Comparison of ENCODE assay signal across 17 mouse cellular contexts in the genomic region with DNA sequence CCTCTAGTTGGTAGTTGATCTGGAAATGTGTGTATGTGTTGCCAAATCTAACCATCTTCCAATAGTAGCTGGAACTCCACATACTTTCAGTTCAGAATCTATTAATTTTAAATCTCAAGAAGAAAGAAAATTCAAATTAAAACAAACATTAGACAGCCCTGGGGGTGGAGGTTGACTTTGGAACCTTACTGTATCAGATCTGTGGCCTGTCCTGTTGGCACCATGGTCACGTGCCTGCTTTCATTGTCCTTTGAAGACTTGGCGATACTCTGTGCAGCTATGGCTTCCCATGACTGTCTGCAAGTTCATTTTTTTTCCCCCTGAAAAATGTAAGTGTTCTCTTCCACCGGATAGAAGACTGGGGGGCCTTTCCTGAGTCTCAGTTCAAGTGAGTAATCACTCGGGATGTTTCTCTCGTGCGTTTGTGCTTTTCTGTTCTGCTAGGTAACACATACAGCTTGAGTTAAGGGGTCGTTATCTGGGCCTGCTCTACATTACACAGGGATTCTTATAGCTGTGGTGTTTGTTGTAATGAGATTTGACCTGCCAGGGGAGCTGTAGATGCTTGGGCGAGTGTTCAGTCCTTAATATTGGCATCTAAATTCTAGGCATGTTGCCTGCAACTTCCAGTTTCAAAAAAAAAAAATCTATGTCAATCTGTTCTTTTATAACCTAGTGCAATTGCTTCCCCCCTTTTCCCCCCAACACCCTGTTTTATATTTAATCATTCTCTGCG. TPM values are rescaled to one million over a fixed set of nuclear protein-coding genes. Genes with fewer than 3 reads are reported as not detected.
A peak's percentile ranks its signal among the peaks of the same experiment; 100 is the strongest.
DNase-seq lines count a peak whose midpoint lies in the region; ATAC-seq and TF ChIP-seq lines count a peak whose summit lies in the region.
"Had no signal": no experiment of that assay in that cellular context is flagged by ENCODE, and none has a peak within 500 bp of the region (broad histone marks: within the 10 kb centered on the region; RNA-seq: fewer than 3 reads in every experiment).

No protein-coding gene starts in this region.

- no peak overlapping the region for H3K9ac ChIP-seq in heart, embryonic 12.5 days
- H3K9ac ChIP-seq in midbrain, embryonic 13.5 days (replicated peaks) = no peak overlapping the region
- H3K9ac ChIP-seq in midbrain, embryonic 15.5 days = no peak overlapping the region
- H3K9ac ChIP-seq in limb, embryonic 14.5 days (ENCODE audit: low read depth, low read length, severe bottlenecking) = no peak overlapping the region
- H3K9ac ChIP-seq: embryonic facial prominence, embryonic 12.5 days; forebrain, embryonic 13.5 days; heart, embryonic 15.5 days had no signal

- DNase-seq in heart, adult 18-20 months = no peak
- peak; percentile 56 for DNase-seq in limb, embryonic 14.5 days (ENCODE audit: low spot score)
- DNase-seq in urinary bladder, postnatal 25 days (ENCODE audit: low spot score) = no peak
- no peak for DNase-seq in urinary bladder, postnatal 4 days (ENCODE audit: low spot score in 2 of 2)
- DNase-seq: adrenal gland, adult 8-10 months; cerebellum, postnatal 14 days; thymus, postnatal 36 days had no signal

- 55% methylated on average over 9 of the region's 9 CpGs for WGBS in heart, embryonic 12.5 days
- 58% methylated on average over 9 of the region's 9 CpGs for WGBS in midbrain, embryonic 13.5 days
- WGBS in midbrain, embryonic 15.5 days = 49% methylated on average over 9 of the region's 9 CpGs
- WGBS in limb, embryonic 14.5 days = 26% methylated on average over 9 of the region's 9 CpGs

- no peak for ATAC-seq in heart, embryonic 12.5 days (ENCODE audit: insufficient number of reproducible peaks, low FRiP score)
- ATAC-seq in midbrain, embryonic 13.5 days = no peak
- ATAC-seq in midbrain, embryonic 15.5 days (replicated peaks) = no peak
- peak; percentile 74 for ATAC-seq in limb, embryonic 14.5 days (ENCODE audit: low FRiP score, low read depth)
- ATAC-seq: forebrain, embryonic 13.5 days; hindbrain, embryonic 16.5 days; midbrain, embryonic 16.5 days had no signal

- TF ChIP-seq POLR2A in limb, embryonic 14.5 days (IDR thresholded peaks at IDR 0.05; ENCODE audit: borderline replicate concordance, extremely low read depth, insufficient read depth, insufficient read length) = no peak

- H3K4me3 ChIP-seq in heart, embryonic 12.5 days = no peak overlapping the region
- H3K4me3 ChIP-seq in midbrain, embryonic 13.5 days (replicated peaks) = no peak overlapping the region
- H3K4me3 ChIP-seq in midbrain, embryonic 15.5 days = no peak overlapping the region
- H3K4me3 ChIP-seq in limb, embryonic 14.5 days (replicated peaks; ENCODE audit: low read length) = no peak overlapping the region
- H3K4me3 ChIP-seq: embryonic facial prominence, embryonic 12.5 days; forebrain, embryonic 13.5 days; heart, embryonic 15.5 days had no signal

- H3K27me3 ChIP-seq in heart, embryonic 12.5 days (replicated peaks) = no peaks in the 10 kb centered on the region
- H3K27me3 ChIP-seq in midbrain, embryonic 13.5 days = no peaks in the 10 kb centered on the region
- H3K27me3 ChIP-seq in midbrain, embryonic 15.5 days (replicated peaks) = no peaks in the 10 kb centered on the region
- H3K27me3 ChIP-seq in limb, embryonic 14.5 days (ENCODE audit: control insufficient read depth, insufficient read depth, low read length) = no peaks in the 10 kb centered on the region
- H3K27me3 ChIP-seq: embryonic facial prominence, embryonic 12.5 days; forebrain, embryonic 13.5 days; heart, embryonic 15.5 days had no signal

- no peaks in the 10 kb centered on the region for H3K9me3 ChIP-seq in heart, embryonic 12.5 days (replicated peaks)
- no peaks in the 10 kb centered on the region for H3K9me3 ChIP-seq in midbrain, embryonic 13.5 days
- no peaks in the 10 kb centered on the region for H3K9me3 ChIP-seq in midbrain, embryonic 15.5 days
- H3K9me3 ChIP-seq in limb, embryonic 14.5 days (ENCODE audit: control insufficient read depth, low read length) = no peaks in the 10 kb centered on the region
- H3K9me3 ChIP-seq: embryonic facial prominence, embryonic 12.5 days; forebrain, embryonic 13.5 days; heart, embryonic 15.5 days had no signal

- H3K4me1 ChIP-seq in heart, embryonic 12.5 days (replicated peaks) = peaks cover 14% of the 10 kb centered on the region
- H3K4me1 ChIP-seq in midbrain, embryonic 13.5 days (replicated peaks) = peaks cover 59% of the 10 kb centered on the region
- H3K4me1 ChIP-seq in midbrain, embryonic 15.5 days = peaks cover 48% of the 10 kb centered on the region
- H3K4me1 ChIP-seq in limb, embryonic 14.5 days (ENCODE audit: control insufficient read depth, insufficient read depth, low read length) = peaks cover 38% of the 10 kb centered on the region

- no peak overlapping the region for H3K27ac ChIP-seq in heart, embryonic 12.5 days (ENCODE audit: poor library complexity, severe bottlenecking)
- H3K27ac ChIP-seq in midbrain, embryonic 13.5 days = peak overlapping the region; percentile 4; the same call in 1 of the 2 replicates
- H3K27ac ChIP-seq in midbrain, embryonic 15.5 days = no peak overlapping the region
- H3K27ac ChIP-seq in limb, embryonic 14.5 days (replicated peaks; ENCODE audit: low read depth, low read length) = peak overlapping the region; percentile 34; the same call in 1 of the 2 replicates
- H3K27ac ChIP-seq: embryonic facial prominence, embryonic 12.5 days; forebrain, embryonic 13.5 days; heart, embryonic 15.5 days; kidney, postnatal 0 days had no signal

- H3K36me3 ChIP-seq in heart, embryonic 12.5 days = no peaks in the 10 kb centered on the region
- H3K36me3 ChIP-seq in midbrain, embryonic 13.5 days = no peaks in the 10 kb centered on the region
- H3K36me3 ChIP-seq in midbrain, embryonic 15.5 days (replicated peaks) = no peaks in the 10 kb centered on the region
- H3K36me3 ChIP-seq in limb, embryonic 14.5 days (ENCODE audit: control insufficient read depth, insufficient read depth, low read length) = no peaks in the 10 kb centered on the region
- H3K36me3 ChIP-seq: embryonic facial prominence, embryonic 12.5 days; heart, embryonic 15.5 days had no signal

- 0 out of 2 replicates have a peak overlapping the region, but pooled peaks have one; percentile 3 for H3K4me2 ChIP-seq in heart, embryonic 12.5 days
- H3K4me2 ChIP-seq in midbrain, embryonic 13.5 days (replicated peaks) = no peak overlapping the region
- H3K4me2 ChIP-seq in midbrain, embryonic 15.5 days = no peak overlapping the region
- H3K4me2 ChIP-seq in limb, embryonic 14.5 days (replicated peaks; ENCODE audit: low read depth, low read length, severe bottlenecking) = no peak overlapping the region
- H3K4me2 ChIP-seq: embryonic facial prominence, embryonic 12.5 days; forebrain, embryonic 13.5 days; heart, embryonic 15.5 days; liver, embryonic 11.5 days had no signal

RNA-seq across cellular contexts. Expression of a gene that starts 32.0 kb away (rescaled TPM):
- polyA plus RNA-seq in heart, embryonic 12.5 days (2016; fragmentation: Nextera tagmentation; extraction: Ambion mirVana) = 18.9 and 19.0 TPM in 2 replicates
- total RNA-seq in heart, adult 18-20 months (2021) = 1 to 10 TPM; 6.4 to 6.9 TPM
- polyA plus RNA-seq in midbrain, embryonic 13.5 days (2015; fragmentation: Nextera tagmentation; extraction: Ambion mirVana) = 75.5 and 79.1 TPM in 2 replicates
- polyA plus RNA-seq in midbrain, embryonic 15.5 days (2015; fragmentation: Nextera tagmentation; extraction: Ambion mirVana) = 102 and 105 TPM in 2 replicates
- polyA plus RNA-seq in limb, embryonic 14.5 days (2012; rRNA removed) = 38.8 and 43.9 TPM in 2 replicates
- 44.8 and 50.0 TPM in 2 replicates for polyA plus RNA-seq in limb, embryonic 14.5 days (2014; fragmentation: Nextera tagmentation; extraction: Ambion mirVana)

Comparison
In these comparisons a context has a peak if more than half of its experiments do, and no peak if none do; other contexts are left out.
1. H3K27ac ChIP-seq: peak in midbrain, embryonic 13.5 days (single experiment) and limb, embryonic 14.5 days (single experiment); none in heart, embryonic 12.5 days (single experiment) and midbrain, embryonic 15.5 days (single experiment).